Mouse (Mus musculus): ENCODE measurements around the gene Olfr667. TPM values are rescaled to one million over a fixed set of nuclear protein-coding genes. Genes with fewer than 3 reads are reported as not detected.
"Not testable (repeated sequence)": the region's sequence is repeated elsewhere in the genome, so short reads cannot be mapped to it uniquely, and the experiment has no call there.

Gene Olfr667
- not detected in 2 replicates for polyA plus RNA-seq (2015; fragmentation: Nextera tagmentation; extraction: Ambion mirVana)

DNA sequence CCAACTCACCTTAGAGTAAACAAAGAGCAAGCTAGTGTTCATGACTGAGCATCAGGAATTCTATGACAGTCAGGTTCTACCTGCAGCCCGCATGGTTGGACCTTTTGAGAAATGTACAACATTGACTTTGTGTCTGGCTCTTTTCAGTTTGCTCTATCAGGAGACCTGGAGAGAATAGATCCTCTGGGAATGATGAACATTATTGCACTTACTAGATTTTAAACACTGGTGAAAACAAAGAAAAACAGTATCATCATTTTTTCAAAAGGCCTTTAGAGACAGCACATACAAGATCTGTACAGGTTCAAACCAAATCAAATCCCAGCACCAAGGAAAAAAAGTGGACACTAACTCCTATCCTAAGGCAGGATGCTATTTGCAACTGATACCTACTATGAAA is at the start of gene Olfr667:
Gene Olfr667, minus strand, starts transcription at position 101 of the 400 bp plus-strand sequence.
- Histone ChIP-seq H3K4me3 (replicated peaks; ENCODE audit: low read length) (no peak within 1 kb of the TSS), H3K4me2 (ENCODE audit: low read length) (no peak within 1 kb of the TSS), H3K36me3 (ENCODE audit: control insufficient read depth, insufficient read depth) (no peaks in the 10 kb centered on the region), H3K4me1 (replicated peaks; ENCODE audit: control insufficient read depth, insufficient read depth, low read length) (no peaks in the 10 kb centered on the region), H3K27ac (ENCODE audit: low read length) (no peak within 1 kb of the TSS), H3K27me3 (replicated peaks; ENCODE audit: control insufficient read depth, insufficient read depth, low read length) (no peaks in the 10 kb centered on the region), H3K9ac (replicated peaks; ENCODE audit: low read depth, low read length) (no peak within 1 kb of the TSS), H3K9me3 (ENCODE audit: control insufficient read depth, low read length) (no peaks in the 10 kb centered on the region)
- 97% methylated on average over 1 of the region's 1 CpGs for WGBS
- ATAC-seq = no peak

DNA sequence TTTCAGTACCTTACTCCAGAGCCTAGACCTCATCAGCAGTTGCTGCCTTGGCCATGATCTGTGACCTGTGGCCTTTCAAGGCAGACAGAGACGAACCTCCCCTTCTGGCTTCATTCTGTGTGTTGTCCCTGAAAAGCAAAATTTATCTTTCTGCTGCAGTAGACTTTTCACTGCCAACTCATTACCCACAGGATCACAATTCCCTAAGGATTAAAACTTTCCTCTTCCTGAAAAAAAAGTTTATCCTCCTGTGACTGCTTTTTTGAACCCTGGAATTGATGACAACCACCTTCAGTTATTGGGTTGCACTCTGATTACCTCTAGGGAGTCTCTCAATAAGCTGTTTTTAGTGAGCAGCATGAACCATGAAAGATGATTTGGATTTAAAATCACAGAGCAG is 41.2 kb upstream of the Olfr667 start, which contains the start of gene Olfr670:
Gene Olfr670, minus strand, starts transcription at position 101 of the 400 bp plus-strand sequence.
- Histone ChIP-seq H3K9ac (replicated peaks; ENCODE audit: low read depth, low read length) (no peak within 1 kb of the TSS), H3K27ac (ENCODE audit: low read length) (no peak within 1 kb of the TSS), H3K27me3 (replicated peaks; ENCODE audit: control insufficient read depth, insufficient read depth, low read length) (no peaks in the 10 kb centered on the region), H3K4me3 (replicated peaks; ENCODE audit: low read length) (no peak within 1 kb of the TSS), H3K4me1 (replicated peaks; ENCODE audit: control insufficient read depth, insufficient read depth, low read length) (no peaks in the 10 kb centered on the region), H3K4me2 (ENCODE audit: low read length) (no peak within 1 kb of the TSS), H3K36me3 (ENCODE audit: control insufficient read depth, insufficient read depth) (no peaks in the 10 kb centered on the region), H3K9me3 (ENCODE audit: control insufficient read depth, low read length) (no peaks in the 10 kb centered on the region)
- no peak for ATAC-seq
- WGBS = 65% methylated on average over 1 of the region's 1 CpGs

DNA sequence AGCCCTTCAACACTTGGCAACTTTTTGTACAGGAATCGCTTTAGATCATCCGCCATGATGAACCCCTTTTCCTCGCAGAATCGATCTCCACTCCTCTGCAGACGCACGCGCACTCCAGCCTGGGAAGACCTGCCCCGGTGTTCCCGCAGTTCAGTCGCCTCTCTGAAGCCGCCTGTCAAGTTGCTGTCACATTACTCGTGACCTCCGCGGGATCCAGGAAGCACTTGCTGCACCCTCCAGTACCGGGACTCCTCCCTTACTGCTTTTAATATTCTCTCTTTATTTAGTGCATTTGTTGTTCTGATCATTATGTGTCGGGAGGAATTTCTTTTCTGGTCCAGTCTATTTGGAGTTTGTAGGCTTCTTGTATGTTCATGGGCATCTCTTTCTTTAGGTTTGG is 29.0 kb upstream of the Olfr667 start:
- not testable (repeated sequence) for H3K27me3 ChIP-seq (replicated peaks; ENCODE audit: control insufficient read depth, insufficient read depth, low read length); H3K4me2 ChIP-seq (ENCODE audit: low read length); H3K36me3 ChIP-seq (ENCODE audit: control insufficient read depth, insufficient read depth); ATAC-seq; H3K4me1 ChIP-seq (replicated peaks; ENCODE audit: control insufficient read depth, insufficient read depth, low read length); H3K9me3 ChIP-seq (ENCODE audit: control insufficient read depth, low read length); H3K27ac ChIP-seq (ENCODE audit: low read length); H3K9ac ChIP-seq (replicated peaks; ENCODE audit: low read depth, low read length); H3K4me3 ChIP-seq (replicated peaks; ENCODE audit: low read length)
- WGBS = 96% methylated on average over 16 of the region's 16 CpGs

DNA sequence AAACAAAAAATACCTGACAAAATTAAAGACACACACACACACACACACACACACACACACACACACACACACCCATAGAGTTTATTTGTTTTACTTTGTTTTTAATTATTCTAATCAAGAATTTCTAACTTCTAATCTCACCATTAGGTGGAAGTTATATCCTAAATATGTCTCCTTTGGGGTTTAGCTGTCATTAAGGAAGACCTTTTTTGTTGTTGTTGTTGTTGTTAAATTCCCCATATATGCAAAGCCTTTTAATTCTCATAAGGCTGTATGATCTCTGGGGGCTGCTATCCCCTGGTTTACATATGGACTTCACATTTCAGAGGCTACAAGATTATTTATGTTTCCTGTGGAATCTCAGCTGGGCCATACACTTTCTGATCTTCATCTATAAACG is 12.7 kb upstream of the Olfr667 start, which contains the start of gene Olfr669:
Gene Olfr669, plus strand, starts transcription at position 301 of the 400 bp plus-strand sequence.
- H3K27me3 ChIP-seq (replicated peaks; ENCODE audit: control insufficient read depth, insufficient read depth, low read length) = no peaks in the 10 kb centered on the region
- no peak within 1 kb of the TSS for H3K9ac ChIP-seq (replicated peaks; ENCODE audit: low read depth, low read length)
- H3K9me3 ChIP-seq (ENCODE audit: control insufficient read depth, low read length) = no peaks in the 10 kb centered on the region
- H3K27ac ChIP-seq (ENCODE audit: low read length) = no peak within 1 kb of the TSS
- no peak within 1 kb of the TSS for H3K4me3 ChIP-seq (replicated peaks; ENCODE audit: low read length)
- H3K4me1 ChIP-seq (replicated peaks; ENCODE audit: control insufficient read depth, insufficient read depth, low read length) = no peaks in the 10 kb centered on the region
- no peak for ATAC-seq
- WGBS = 89% methylated on average over 1 of the region's 1 CpGs
- H3K4me2 ChIP-seq (ENCODE audit: low read length) = no peak within 1 kb of the TSS
- H3K36me3 ChIP-seq (ENCODE audit: control insufficient read depth, insufficient read depth) = no peaks in the 10 kb centered on the region

DNA sequence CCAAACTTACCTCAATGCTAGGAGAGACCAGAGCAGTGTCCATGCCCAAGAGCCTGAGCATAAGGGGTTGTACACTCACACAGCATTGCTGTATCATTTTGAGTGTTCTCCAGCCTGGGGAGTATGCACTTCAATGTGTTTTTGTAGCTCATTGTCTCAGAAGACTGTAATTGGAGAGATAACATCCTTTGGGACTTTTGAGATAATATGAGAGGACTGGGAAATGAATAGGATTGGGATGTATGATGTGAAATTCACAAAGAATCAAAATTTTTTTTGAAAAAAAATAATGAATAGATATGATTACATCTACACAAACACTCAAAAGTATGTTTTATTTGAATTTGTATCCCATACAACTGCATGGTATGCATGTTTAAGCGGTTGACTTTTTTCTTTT is 6.7 kb upstream of the Olfr667 start, which contains the start of gene Olfr668:
Gene Olfr668, minus strand, starts transcription at position 101 of the 400 bp plus-strand sequence.
- WGBS = 83% methylated on average over 1 of the region's 1 CpGs
- H3K36me3 ChIP-seq (ENCODE audit: control insufficient read depth, insufficient read depth) = no peaks in the 10 kb centered on the region
- H3K9ac ChIP-seq (replicated peaks; ENCODE audit: low read depth, low read length) = no peak within 1 kb of the TSS
- H3K9me3 ChIP-seq (ENCODE audit: control insufficient read depth, low read length) = no peaks in the 10 kb centered on the region
- H3K27ac ChIP-seq (ENCODE audit: low read length) = no peak within 1 kb of the TSS
- no peaks in the 10 kb centered on the region for H3K27me3 ChIP-seq (replicated peaks; ENCODE audit: control insufficient read depth, insufficient read depth, low read length)
- H3K4me1 ChIP-seq (replicated peaks; ENCODE audit: control insufficient read depth, insufficient read depth, low read length) = no peaks in the 10 kb centered on the region
- H3K4me3 ChIP-seq (replicated peaks; ENCODE audit: low read length) = no peak within 1 kb of the TSS
- H3K4me2 ChIP-seq (ENCODE audit: low read length) = no peak within 1 kb of the TSS
- ATAC-seq = no peak

DNA sequence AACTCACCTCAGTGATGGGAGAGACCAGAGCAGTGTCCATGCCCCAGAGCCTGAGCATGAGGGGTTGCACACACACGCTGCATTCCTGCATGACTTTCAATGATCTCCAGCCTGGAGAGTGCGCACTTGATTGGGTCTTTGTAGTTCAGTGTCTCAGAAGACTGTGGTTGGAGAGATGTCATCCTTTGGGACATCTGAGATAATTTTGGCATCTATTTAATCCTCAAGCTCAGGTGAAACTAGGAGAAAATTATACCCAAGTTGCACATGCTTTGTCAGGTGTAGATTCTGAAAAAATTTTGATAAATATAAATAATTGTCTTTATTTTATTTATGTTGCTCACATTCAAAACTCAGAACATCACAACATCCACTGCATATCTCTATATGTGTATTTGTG is 25.4 kb downstream of the Olfr667 start, which contains the start of gene Olfr666:
Gene Olfr666, minus strand, starts transcription at position 101 of the 400 bp plus-strand sequence.
- Histone ChIP-seq H3K36me3 (ENCODE audit: control insufficient read depth, insufficient read depth) (no peaks in the 10 kb centered on the region), H3K4me3 (replicated peaks; ENCODE audit: low read length) (no peak within 1 kb of the TSS), H3K27me3 (replicated peaks; ENCODE audit: control insufficient read depth, insufficient read depth, low read length) (no peaks in the 10 kb centered on the region), H3K4me2 (ENCODE audit: low read length) (no peak within 1 kb of the TSS), H3K9me3 (ENCODE audit: control insufficient read depth, low read length) (no peaks in the 10 kb centered on the region), H3K4me1 (replicated peaks; ENCODE audit: control insufficient read depth, insufficient read depth, low read length) (no peaks in the 10 kb centered on the region), H3K9ac (replicated peaks; ENCODE audit: low read depth, low read length) (no peak within 1 kb of the TSS), H3K27ac (ENCODE audit: low read length) (no peak within 1 kb of the TSS)
- ATAC-seq = no peak
- WGBS = 92% methylated on average over 2 of the region's 2 CpGs

DNA sequence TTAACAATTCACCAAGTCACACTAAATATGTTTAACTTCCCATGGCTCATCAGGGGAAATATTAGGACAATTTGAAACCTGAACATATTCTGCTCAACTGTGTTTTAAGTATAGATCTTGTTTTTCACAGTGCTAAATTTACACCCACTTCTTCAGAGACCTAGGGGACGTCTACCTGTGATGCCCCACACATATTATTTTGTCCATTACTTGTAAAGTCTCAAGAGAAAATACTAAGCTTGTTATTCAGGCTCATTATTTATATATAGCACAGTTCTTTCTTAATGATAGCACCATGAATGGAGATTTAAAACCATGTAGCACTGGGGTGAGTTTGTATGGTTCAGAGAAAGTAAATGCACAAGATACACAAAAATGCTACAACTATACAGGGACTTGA is 43.6 kb downstream of the Olfr667 start, which contains the start of gene Olfr665:
Gene Olfr665, plus strand, starts transcription at position 301 of the 400 bp plus-strand sequence.
- H3K9ac ChIP-seq (replicated peaks; ENCODE audit: low read depth, low read length) = no peak within 1 kb of the TSS
- no peaks in the 10 kb centered on the region for H3K9me3 ChIP-seq (ENCODE audit: control insufficient read depth, low read length)
- WGBS = 47% methylated on average over 1 of the region's 1 CpGs
- no peaks in the 10 kb centered on the region for H3K27me3 ChIP-seq (replicated peaks; ENCODE audit: control insufficient read depth, insufficient read depth, low read length)
- H3K36me3 ChIP-seq (ENCODE audit: control insufficient read depth, insufficient read depth) = no peaks in the 10 kb centered on the region
- ATAC-seq = no peak
- no peak within 1 kb of the TSS for H3K4me2 ChIP-seq (ENCODE audit: low read length)
- H3K27ac ChIP-seq (ENCODE audit: low read length) = no peak within 1 kb of the TSS
- H3K4me1 ChIP-seq (replicated peaks; ENCODE audit: control insufficient read depth, insufficient read depth, low read length) = no peaks in the 10 kb centered on the region
- no peak within 1 kb of the TSS for H3K4me3 ChIP-seq (replicated peaks; ENCODE audit: low read length)

Other genes starting within 250 kb of the Olfr667 start
- gene Olfr661, start 235.0 kb downstream of the Olfr667 start, polyA plus RNA-seq (2015; fragmentation: Nextera tagmentation; extraction: Ambion mirVana) = not detected in 2 replicates
- gene Usp17le, start 144.0 kb downstream of the Olfr667 start, polyA plus RNA-seq (2015; fragmentation: Nextera tagmentation; extraction: Ambion mirVana) = not detected in 2 replicates
- gene Usp17lb, start 78.9 kb downstream of the Olfr667 start, polyA plus RNA-seq (2015; fragmentation: Nextera tagmentation; extraction: Ambion mirVana) = not detected in 2 replicates
- not detected in 2 replicates for gene Usp17la, start 64.5 kb downstream of the Olfr667 start, polyA plus RNA-seq (2015; fragmentation: Nextera tagmentation; extraction: Ambion mirVana)
- gene Olfr665, start 43.5 kb downstream of the Olfr667 start, polyA plus RNA-seq (2015; fragmentation: Nextera tagmentation; extraction: Ambion mirVana) = not detected in 2 replicates
- not detected in 2 replicates for gene Olfr666, start 25.5 kb downstream of the Olfr667 start, polyA plus RNA-seq (2015; fragmentation: Nextera tagmentation; extraction: Ambion mirVana)
- not detected in 2 replicates for gene Olfr668, start 6.6 kb upstream of the Olfr667 start, polyA plus RNA-seq (2015; fragmentation: Nextera tagmentation; extraction: Ambion mirVana)
- gene Olfr669, start 12.8 kb upstream of the Olfr667 start, polyA plus RNA-seq (2015; fragmentation: Nextera tagmentation; extraction: Ambion mirVana) = not detected in 2 replicates
- not detected in 2 replicates for gene Olfr670, start 41.1 kb upstream of the Olfr667 start, polyA plus RNA-seq (2015; fragmentation: Nextera tagmentation; extraction: Ambion mirVana)
- gene Olfr671, start 57.6 kb upstream of the Olfr667 start, polyA plus RNA-seq (2015; fragmentation: Nextera tagmentation; extraction: Ambion mirVana) = not detected in 2 replicates
- not detected in 2 replicates for gene Olfr672, start 80.5 kb upstream of the Olfr667 start, polyA plus RNA-seq (2015; fragmentation: Nextera tagmentation; extraction: Ambion mirVana)
- gene Olfr675, start 107.0 kb upstream of the Olfr667 start, polyA plus RNA-seq (2015; fragmentation: Nextera tagmentation; extraction: Ambion mirVana) = not detected in 2 replicates
- not detected in 2 replicates for gene Olfr676, start 111.2 kb upstream of the Olfr667 start, polyA plus RNA-seq (2015; fragmentation: Nextera tagmentation; extraction: Ambion mirVana)
- gene Olfr677, start 129.9 kb upstream of the Olfr667 start, polyA plus RNA-seq (2015; fragmentation: Nextera tagmentation; extraction: Ambion mirVana) = not detected in 2 replicates
- not detected in 2 replicates for gene Olfr678, start 143.0 kb upstream of the Olfr667 start, polyA plus RNA-seq (2015; fragmentation: Nextera tagmentation; extraction: Ambion mirVana)
- not detected in 2 replicates for gene Olfr679, start 159.7 kb upstream of the Olfr667 start, polyA plus RNA-seq (2015; fragmentation: Nextera tagmentation; extraction: Ambion mirVana)
- not detected in 2 replicates for gene Olfr680-ps1, start 171.3 kb upstream of the Olfr667 start, polyA plus RNA-seq (2015; fragmentation: Nextera tagmentation; extraction: Ambion mirVana)
- gene Olfr681, start 195.4 kb upstream of the Olfr667 start, polyA plus RNA-seq (2015; fragmentation: Nextera tagmentation; extraction: Ambion mirVana) = not detected in 2 replicates
- gene Olfr683, start 225.5 kb upstream of the Olfr667 start, polyA plus RNA-seq (2015; fragmentation: Nextera tagmentation; extraction: Ambion mirVana) = not detected in 2 replicates
- gene Olfr684, start 242.2 kb upstream of the Olfr667 start, polyA plus RNA-seq (2015; fragmentation: Nextera tagmentation; extraction: Ambion mirVana) = not detected in 2 replicates

All from forebrain, embryonic 16.5 days (tissue).